Mouse (Mus musculus): Measurements from ENCODE around the gene Olfr601. TPM values are rescaled to one million over a fixed set of nuclear protein-coding genes. Genes with fewer than 3 reads are reported as not detected.
"Not testable (repeated sequence)": the region's sequence is repeated elsewhere in the genome, so short reads cannot be mapped to it uniquely, and the experiment has no call there.

Olfr601 gene
- polyA plus RNA-seq, 1 experiment from 2014 or later = not detected

- no peak within 1 kb of the TSS for H3K9ac ChIP-seq (ENCODE audit: low read depth, low read length)
- no peaks in the 10 kb centered on the region for H3K36me3 ChIP-seq (ENCODE audit: control insufficient read depth, insufficient read depth)
- no peak within 1 kb of the TSS for H3K27ac ChIP-seq (ENCODE audit: low read depth, low read length)
- H3K9me3 ChIP-seq (ENCODE audit: control insufficient read depth) = no peaks in the 10 kb centered on the region
- H3K4me3 ChIP-seq (ENCODE audit: low read depth, low read length) = no peak within 1 kb of the TSS
- no peaks in the 10 kb centered on the region for H3K4me1 ChIP-seq (replicated peaks; ENCODE audit: control insufficient read depth, insufficient read depth, low read length)
- no peak within 1 kb of the TSS for H3K4me2 ChIP-seq (replicated peaks; ENCODE audit: low read depth)
- TF ChIP-seq CTCF (IDR thresholded peaks at IDR 0.05; ENCODE audit: low read depth) = no peak
- no peaks in the 10 kb centered on the region for H3K27me3 ChIP-seq (replicated peaks; ENCODE audit: control insufficient read depth, insufficient read depth, low read length)
- no peak for ATAC-seq
Measured at GRCm38 (mm10) chr7:103323268-103323667, 39.2 kb downstream of the Olfr601 start, which contains the start of gene Olfr598. Gene Olfr598 (plus strand): TSS chr7:103323568.

- not testable (repeated sequence) for H3K4me3 ChIP-seq (ENCODE audit: low read depth, low read length); H3K9ac ChIP-seq (ENCODE audit: low read depth, low read length); H3K4me2 ChIP-seq (replicated peaks; ENCODE audit: low read depth); H3K4me1 ChIP-seq (replicated peaks; ENCODE audit: control insufficient read depth, insufficient read depth, low read length); H3K27me3 ChIP-seq (replicated peaks; ENCODE audit: control insufficient read depth, insufficient read depth, low read length); H3K27ac ChIP-seq (ENCODE audit: low read depth, low read length); ATAC-seq; H3K9me3 ChIP-seq (ENCODE audit: control insufficient read depth); H3K36me3 ChIP-seq (ENCODE audit: control insufficient read depth, insufficient read depth)
- WGBS = 85% methylated on average over 2 of the region's 2 CpGs
Measured at GRCm38 (mm10) chr7:103316015-103316414, 46.4 kb downstream of the Olfr601 start, which contains the start of gene Olfr597. Gene Olfr597 (plus strand): TSS chr7:103316315.

Other genes with a start within 250 kb of the Olfr601 start
- not detected in 2 replicates for gene Olfr586, start 237.0 kb downstream of the Olfr601 start, polyA plus RNA-seq (2015; fragmentation: Nextera tagmentation; extraction: Ambion mirVana)
- gene Olfr588-ps1, start 221.8 kb downstream of the Olfr601 start, polyA plus RNA-seq (2015; fragmentation: Nextera tagmentation; extraction: Ambion mirVana) = not detected in 2 replicates
- not detected in 2 replicates for gene Olfr589, start 206.3 kb downstream of the Olfr601 start, polyA plus RNA-seq (2015; fragmentation: Nextera tagmentation; extraction: Ambion mirVana)
- gene Olfr591, start 184.3 kb downstream of the Olfr601 start, polyA plus RNA-seq (2015; fragmentation: Nextera tagmentation; extraction: Ambion mirVana) = not detected in 2 replicates
- not detected in 2 replicates for gene Olfr592, start 177.9 kb downstream of the Olfr601 start, polyA plus RNA-seq (2015; fragmentation: Nextera tagmentation; extraction: Ambion mirVana)
- not detected in 2 replicates for gene Olfr593, start 150.8 kb downstream of the Olfr601 start, polyA plus RNA-seq (2015; fragmentation: Nextera tagmentation; extraction: Ambion mirVana)
- gene Olfr594, start 145.7 kb downstream of the Olfr601 start, polyA plus RNA-seq (2015; fragmentation: Nextera tagmentation; extraction: Ambion mirVana) = not detected in 2 replicates
- gene Usp17ld, start 110.2 kb downstream of the Olfr601 start, polyA plus RNA-seq (2015; fragmentation: Nextera tagmentation; extraction: Ambion mirVana) = not detected in 2 replicates
- gene Olfr596, start 57.0 kb downstream of the Olfr601 start, polyA plus RNA-seq (2015; fragmentation: Nextera tagmentation; extraction: Ambion mirVana) = not detected in 2 replicates
- not detected in 2 replicates for gene Olfr597, start 46.3 kb downstream of the Olfr601 start, polyA plus RNA-seq (2015; fragmentation: Nextera tagmentation; extraction: Ambion mirVana)
- not detected in 2 replicates for gene Olfr598, start 39.1 kb downstream of the Olfr601 start, polyA plus RNA-seq (2015; fragmentation: Nextera tagmentation; extraction: Ambion mirVana)
- gene Olfr599, start 26.7 kb downstream of the Olfr601 start, polyA plus RNA-seq (2015; fragmentation: Nextera tagmentation; extraction: Ambion mirVana) = not detected in 2 replicates
- gene Olfr600, start 13.0 kb downstream of the Olfr601 start, polyA plus RNA-seq (2015; fragmentation: Nextera tagmentation; extraction: Ambion mirVana) = not detected in 2 replicates
- not detected in 2 replicates for gene Olfr603, start 23.5 kb upstream of the Olfr601 start, polyA plus RNA-seq (2015; fragmentation: Nextera tagmentation; extraction: Ambion mirVana)
- not detected in 2 replicates for gene Usp17lc, start 52.4 kb upstream of the Olfr601 start, polyA plus RNA-seq (2015; fragmentation: Nextera tagmentation; extraction: Ambion mirVana)
- not detected in 2 replicates for gene Olfr605, start 82.8 kb upstream of the Olfr601 start, polyA plus RNA-seq (2015; fragmentation: Nextera tagmentation; extraction: Ambion mirVana)
- gene Olfr606, start 86.4 kb upstream of the Olfr601 start, polyA plus RNA-seq (2015; fragmentation: Nextera tagmentation; extraction: Ambion mirVana) = not detected in 2 replicates
- not detected in 2 replicates for gene Olfr607, start 101.5 kb upstream of the Olfr601 start, polyA plus RNA-seq (2015; fragmentation: Nextera tagmentation; extraction: Ambion mirVana)
- not detected in 2 replicates for gene Olfr608, start 107.2 kb upstream of the Olfr601 start, polyA plus RNA-seq (2015; fragmentation: Nextera tagmentation; extraction: Ambion mirVana)
- gene Olfr609, start 135.4 kb upstream of the Olfr601 start, polyA plus RNA-seq (2015; fragmentation: Nextera tagmentation; extraction: Ambion mirVana) = not detected in 2 replicates
- not detected in 2 replicates for gene Olfr610, start 149.5 kb upstream of the Olfr601 start, polyA plus RNA-seq (2015; fragmentation: Nextera tagmentation; extraction: Ambion mirVana)
- not detected in 2 replicates for gene Olfr611, start 158.2 kb upstream of the Olfr601 start, polyA plus RNA-seq (2015; fragmentation: Nextera tagmentation; extraction: Ambion mirVana)
- not detected in 2 replicates for gene Olfr612, start 180.1 kb upstream of the Olfr601 start, polyA plus RNA-seq (2015; fragmentation: Nextera tagmentation; extraction: Ambion mirVana)
- gene Olfr613, start 185.4 kb upstream of the Olfr601 start, polyA plus RNA-seq (2015; fragmentation: Nextera tagmentation; extraction: Ambion mirVana) = not detected in 2 replicates
- not detected in 2 replicates for gene Olfr615, start 193.4 kb upstream of the Olfr601 start, polyA plus RNA-seq (2015; fragmentation: Nextera tagmentation; extraction: Ambion mirVana)
- not detected in 2 replicates for gene Olfr616, start 206.5 kb upstream of the Olfr601 start, polyA plus RNA-seq (2015; fragmentation: Nextera tagmentation; extraction: Ambion mirVana)
- not detected in 2 replicates for gene Olfr617, start 210.4 kb upstream of the Olfr601 start, polyA plus RNA-seq (2015; fragmentation: Nextera tagmentation; extraction: Ambion mirVana)
- gene Olfr618, start 227.4 kb upstream of the Olfr601 start, polyA plus RNA-seq (2015; fragmentation: Nextera tagmentation; extraction: Ambion mirVana) = not detected in 2 replicates
- not detected in 2 replicates for gene Olfr619, start 237.9 kb upstream of the Olfr601 start, polyA plus RNA-seq (2015; fragmentation: Nextera tagmentation; extraction: Ambion mirVana)
- gene Olfr620, start 249.9 kb upstream of the Olfr601 start, polyA plus RNA-seq (2015; fragmentation: Nextera tagmentation; extraction: Ambion mirVana) = not detected in 2 replicates